Mouse (Mus musculus) gastrocnemius, postnatal 36 days (tissue): ENCODE measurements around the gene Itpkb. TPM values are rescaled to one million over a fixed set of nuclear protein-coding genes. Genes with fewer than 3 reads are reported as not detected.
"Not testable (repeated sequence)": the region's sequence is repeated elsewhere in the genome, so short reads cannot be mapped to it uniquely, and the experiment has no call there.

Source experiments
- DNase-seq, 2 experiments: peaks; one replicate each; pipeline ENCODE4 v3.0.0; 2022
- intact Hi-C: fragments of 180-260 bp; cut with DNase I; formaldehyde crosslinking; loops from one replicate; pipeline ENCODE4 v1.15.1; 2025
- total RNA-seq, 2 experiments: library from RNA; stranded (reverse); gene quantifications; 2 replicates each; pipeline ENCODE4 v1.2.3; 2021

Gene Itpkb
- total RNA-seq, 2 experiments from 2014 or later: 16.0 to 18.2 TPM

GRCm38 (mm10) chr1:180365180-180365810 lies 35.0 kb downstream of the Itpkb start:
- intact Hi-C loops: no loop called here
- peak; percentile 83 to 87 for DNase-seq

GRCm38 (mm10) chr1:180365983-180366811 lies 35.9 kb downstream of the Itpkb start:
- peak in 1 of 2 experiments; percentile 32 for DNase-seq

DNA sequence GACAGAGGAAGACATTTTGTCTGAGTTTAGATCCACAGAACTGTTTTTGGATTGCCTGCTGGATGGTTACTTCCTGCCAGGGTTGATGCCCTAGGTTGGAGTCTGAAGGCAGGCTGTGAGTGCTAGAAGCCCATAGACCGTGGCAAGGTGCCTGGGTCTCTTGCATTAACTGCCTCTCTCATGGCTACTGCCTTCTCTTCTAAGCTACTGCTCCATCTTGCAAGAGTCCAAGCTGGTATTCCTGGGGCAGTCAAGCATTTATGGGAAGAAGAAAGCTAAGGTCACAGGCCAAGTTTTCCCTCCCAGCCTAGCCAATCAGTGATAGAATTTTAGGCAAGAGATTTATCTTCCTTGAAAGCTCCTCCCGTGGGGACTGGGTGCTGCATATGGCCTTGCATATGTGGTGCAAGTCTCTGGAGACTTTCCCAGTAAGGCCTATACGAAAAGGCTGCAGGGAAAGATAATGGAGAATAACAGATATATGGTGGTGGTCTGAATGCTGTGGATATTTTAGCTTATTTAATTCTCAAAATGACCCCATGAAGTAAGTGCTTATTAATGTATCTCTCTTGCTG lies 36.8 kb downstream of the Itpkb start:
- intact Hi-C loops: no loop called here
- no peak for DNase-seq

More at GRCm38 (mm10) chr1:180365983-180366811, 35.9 kb downstream of the Itpkb start:
- intact Hi-C loops: no loop called here

- DNase-seq: no peak
- intact Hi-C loops: no loop called here
Measured at GRCm38 (mm10) chr1:180367626-180368025, 37.3 kb downstream of the Itpkb start.

- DNase-seq: no peak
- intact Hi-C loops: no loop called here
Measured at GRCm38 (mm10) chr1:180368112-180368511, 37.8 kb downstream of the Itpkb start.

- no peak for DNase-seq
- intact Hi-C loops: no loop called here
Measured at GRCm38 (mm10) chr1:180368646-180369045, 38.4 kb downstream of the Itpkb start.

DNA sequence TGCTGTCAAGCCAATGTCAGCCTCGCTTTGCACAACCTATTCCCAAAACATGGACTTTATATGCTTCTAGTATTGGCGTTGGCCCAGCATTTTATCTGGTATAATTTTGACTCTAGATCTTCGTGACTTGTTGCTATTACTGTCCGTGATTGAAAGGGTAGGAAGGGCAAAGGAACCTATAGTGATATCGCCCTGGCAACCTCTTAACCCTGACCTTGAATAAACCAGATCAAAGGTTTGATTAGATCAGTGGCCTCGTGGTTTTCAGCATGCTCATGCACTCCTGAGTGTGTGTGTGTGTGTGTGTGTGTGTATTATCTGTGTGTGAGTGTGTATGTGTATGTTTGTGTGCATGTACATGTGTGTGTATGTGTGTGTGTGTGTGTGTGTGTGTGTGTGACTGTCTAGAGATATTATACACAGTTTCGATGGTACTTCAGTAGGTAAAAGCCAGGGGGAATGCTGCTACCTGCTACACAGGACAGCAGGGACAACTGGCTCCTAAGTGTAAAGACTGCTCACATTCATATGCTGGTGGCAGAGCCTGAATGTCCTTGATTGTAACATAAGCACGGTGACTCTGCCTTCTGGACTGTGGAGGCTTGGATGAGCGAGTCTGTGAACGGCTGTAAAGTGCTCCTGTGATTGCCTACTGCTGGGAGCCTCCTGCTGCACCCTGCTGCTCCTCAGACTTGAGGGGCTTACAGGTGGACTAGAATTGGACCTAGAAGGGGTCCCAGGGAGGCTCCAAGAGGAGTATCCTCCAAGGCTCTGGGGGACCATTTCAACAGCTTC lies 40.8 kb downstream of the Itpkb start:
- intact Hi-C loops: no loop called here
- no peak for DNase-seq

DNA sequence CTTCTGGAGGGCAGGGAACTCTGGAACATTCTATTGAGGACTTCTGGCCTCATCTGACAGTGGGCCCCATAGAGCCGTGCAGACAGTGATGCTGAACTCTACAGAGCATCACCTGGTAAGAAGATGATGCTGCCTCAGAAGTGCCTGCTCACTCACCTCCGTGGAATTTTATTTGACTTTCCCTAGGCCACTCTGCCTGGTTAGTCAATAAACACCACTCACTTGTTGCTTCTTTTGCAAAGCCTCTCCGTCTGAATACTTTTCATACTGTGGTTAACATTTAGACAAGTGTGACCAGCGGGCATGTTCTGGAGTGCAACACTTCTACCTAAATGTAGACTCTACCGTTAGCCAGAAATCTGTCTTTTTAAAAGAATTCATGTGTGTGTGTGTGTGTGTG lies 42.0 kb downstream of the Itpkb start:
- intact Hi-C loops, DNase-seq: not testable (repeated sequence)

DNA sequence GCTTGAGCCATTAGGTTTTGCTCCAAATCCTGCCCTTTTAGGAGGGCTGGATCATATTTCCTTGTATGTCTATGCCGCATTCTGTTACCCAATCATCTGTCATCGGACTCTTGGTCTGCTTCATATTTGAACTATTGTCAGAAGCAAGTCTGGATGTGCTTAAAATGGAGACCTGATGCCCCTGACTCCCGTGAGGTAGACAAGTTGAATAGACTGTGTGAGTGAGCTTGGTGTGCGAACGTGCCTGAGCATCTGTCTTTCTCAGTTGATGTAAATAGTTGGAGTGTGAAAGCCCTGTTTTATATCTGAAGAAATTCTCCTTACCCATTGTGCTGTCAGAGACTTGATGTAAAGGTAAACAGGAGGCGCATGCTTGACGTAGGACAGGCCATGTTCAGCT lies 46.3 kb downstream of the Itpkb start:
- no peak for DNase-seq
- intact Hi-C loops: no loop called here

- intact Hi-C loops: no loop called here
- DNase-seq: no peak
Measured at GRCm38 (mm10) chr1:180379559-180379958, 49.3 kb downstream of the Itpkb start.

GRCm38 (mm10) chr1:180382358-180382757 lies 52.1 kb downstream of the Itpkb start:
- no peak for DNase-seq
- intact Hi-C loops: no loop called here

DNA sequence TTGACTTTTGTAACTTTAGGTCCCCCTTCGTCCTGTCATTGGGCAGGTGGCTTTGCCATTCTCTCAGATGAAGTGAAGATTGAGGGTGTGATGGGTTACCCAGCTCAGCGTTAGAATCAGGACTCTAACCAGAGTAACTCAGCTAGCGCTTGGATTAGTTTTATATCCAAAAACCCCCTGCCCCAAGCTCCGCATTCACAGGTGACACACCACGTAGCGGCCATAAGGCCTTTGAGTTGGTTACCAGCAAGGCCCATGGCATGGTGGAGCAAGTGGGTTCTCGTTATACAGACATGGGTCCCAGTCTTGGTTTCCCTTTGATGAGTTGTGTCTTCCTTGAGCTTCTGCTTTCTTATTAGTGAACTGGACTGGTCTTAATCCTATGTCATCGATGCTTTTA lies 53.6 kb downstream of the Itpkb start:
- intact Hi-C loops: no loop called here
- no peak for DNase-seq

DNA sequence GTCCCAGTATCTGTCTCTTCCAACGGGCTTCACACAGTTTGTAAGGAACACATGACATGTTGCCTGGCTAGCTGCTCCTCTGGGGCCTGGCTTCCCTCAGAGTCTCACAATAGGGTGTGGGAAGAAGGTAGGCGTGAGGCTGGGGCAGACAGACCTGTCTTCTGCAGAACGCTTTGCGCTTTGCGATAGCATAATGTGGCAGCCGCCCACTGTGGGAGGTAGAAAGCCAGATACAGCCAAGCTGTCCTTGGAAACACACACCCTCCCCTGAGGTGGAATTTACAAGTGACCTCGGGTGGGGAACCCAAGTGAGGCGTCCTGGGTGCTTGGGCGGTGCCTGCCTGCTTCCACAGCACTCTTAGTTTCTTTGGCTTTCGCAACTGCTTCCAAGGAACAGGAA lies 54.2 kb downstream of the Itpkb start:
- intact Hi-C loops: no loop called here
- no peak for DNase-seq

DNA sequence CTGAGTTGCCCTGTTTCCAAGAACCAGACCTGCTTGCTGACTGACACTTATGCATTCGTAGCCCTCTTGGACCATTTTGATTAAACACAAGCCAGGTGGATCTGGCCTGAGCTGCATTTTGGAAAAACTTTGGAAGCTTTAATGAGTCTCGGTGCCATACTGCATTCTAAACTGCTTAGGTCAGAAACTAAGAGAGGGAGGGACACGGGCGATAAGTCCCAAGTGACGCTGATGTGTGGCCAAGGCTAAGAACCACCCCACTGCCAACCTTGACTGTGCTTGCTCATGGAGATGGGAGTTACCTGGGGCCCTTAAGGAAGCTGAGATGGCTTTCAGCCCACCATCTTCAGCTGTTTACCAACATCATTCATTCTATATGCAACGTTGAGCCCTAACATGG lies 55.0 kb downstream of the Itpkb start:
- DNase-seq: no peak
- intact Hi-C loops: no loop called here

- DNase-seq: peak; percentile 99
- intact Hi-C loops: no loop called here
Measured at GRCm38 (mm10) chr1:180386951-180387749, 56.9 kb downstream of the Itpkb start.

DNA sequence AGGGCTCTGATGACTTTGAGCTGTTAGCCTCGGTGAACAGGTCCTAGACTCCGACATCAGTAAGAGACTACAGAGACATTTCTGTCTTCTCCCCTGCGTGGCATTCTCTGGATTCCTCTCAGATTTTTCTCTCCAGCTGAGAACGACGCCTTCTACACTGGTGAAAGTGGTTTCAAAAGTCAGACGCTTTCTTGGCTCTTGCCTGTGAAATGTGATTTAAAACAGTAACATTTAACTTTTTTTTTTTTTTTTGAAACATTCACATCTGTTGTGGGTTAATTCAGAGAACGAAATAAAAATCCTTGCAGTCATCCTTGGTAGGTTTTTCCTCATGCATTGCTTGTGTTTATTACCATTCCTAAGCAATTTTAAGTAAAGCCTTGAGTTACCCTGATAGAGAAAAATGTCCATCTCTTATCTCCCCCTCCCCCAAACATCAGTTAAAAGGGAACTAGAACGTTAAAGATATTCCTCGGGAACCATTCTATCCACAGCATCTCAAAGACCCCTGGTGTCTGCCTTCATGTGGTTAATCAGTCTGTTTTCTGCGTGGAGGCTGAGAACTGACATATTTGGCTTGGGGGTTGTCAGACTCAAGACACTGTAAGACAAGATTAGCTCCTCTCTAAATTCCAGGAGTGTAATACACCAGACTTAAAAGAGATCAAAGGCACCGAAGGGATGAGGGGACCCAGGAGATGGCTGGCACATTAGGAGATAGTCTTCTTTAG lies 57.6 kb downstream of the Itpkb start:
- intact Hi-C loops: no loop called here
- DNase-seq: no peak

DNA sequence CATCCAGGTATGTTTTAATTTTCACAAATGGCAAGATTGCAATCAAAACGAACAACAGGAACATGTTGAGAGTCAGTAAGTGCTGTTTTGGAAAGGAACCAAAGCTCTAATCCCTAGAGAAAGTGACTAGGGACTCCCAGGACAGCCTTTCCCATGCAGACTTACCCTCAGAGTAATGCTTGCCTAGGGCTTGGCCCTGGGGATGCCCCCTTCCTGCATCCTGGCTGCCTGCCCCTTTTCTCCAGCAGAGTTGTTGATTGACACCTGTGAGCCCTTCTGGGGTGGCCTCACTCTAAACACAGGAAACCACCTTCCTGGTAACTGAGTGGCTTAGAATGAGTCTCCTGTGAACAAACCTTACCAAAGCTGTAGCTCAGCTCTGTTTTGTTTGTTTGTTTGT lies 58.2 kb downstream of the Itpkb start:
- DNase-seq: no peak
- intact Hi-C loops: no loop called here

GRCm38 (mm10) chr1:180389213-180389760 lies 59.0 kb downstream of the Itpkb start:
- intact Hi-C loops: not testable (repeated sequence)

GRCm38 (mm10) chr1:180390321-180390731 lies 60.0 kb downstream of the Itpkb start:
- DNase-seq: peak in 1 of 2 experiments; percentile 74
- intact Hi-C loops: no loop called here

More at GRCm38 (mm10) chr1:180389213-180389760, 59.0 kb downstream of the Itpkb start:
- not testable (repeated sequence) for DNase-seq
